Mouse (Mus musculus) hindbrain, embryonic 14.5 days (tissue): ENCODE results near the gene Dip2b. TPM values are rescaled to one million over a fixed set of nuclear protein-coding genes. Genes with fewer than 3 reads are reported as not detected.

Experiments used
- ATAC-seq: fragments of 200-750 bp; cut with Nextera tagmentation; 2 replicates; pipeline ENCODE4 v1.8.0; 2017; ENCODE audit warnings: moderate number of reproducible peaks, mild to moderate bottlenecking, moderate TSS enrichment, moderate library complexity; ENCODE audit not compliant: low FRiP score
- DNase-seq: peaks from one replicate; pipeline ENCODE4 v3.0.0-alpha.2; 2015; ENCODE audit warnings: low spot score
- H3K27ac ChIP-seq: fragments of 300-500 bp; sonication (generic); 2 replicates; pipeline ENCODE4 v1.5.1; 2014; ENCODE audit warnings: mild to moderate bottlenecking, moderate library complexity
- H3K27me3 ChIP-seq: fragments of 300-500 bp; sonication (generic); 2 replicates; pipeline ENCODE4 v1.6.1; 2014; ENCODE audit warnings: mild to moderate bottlenecking, low read length, mixed read lengths; ENCODE audit not compliant: control insufficient read depth, insufficient read depth
- H3K36me3 ChIP-seq: fragments of 300-500 bp; sonication (generic); replicated peaks from 2 replicates; pipeline ENCODE4 v1.6.1; 2014; ENCODE audit not compliant: control insufficient read depth, insufficient read depth
- H3K4me1 ChIP-seq: fragments of 300-500 bp; sonication (generic); replicated peaks from 2 replicates; pipeline ENCODE4 v1.6.1; 2014; ENCODE audit warnings: antibody characterized with exemption, low read length, mixed read lengths; ENCODE audit not compliant: control insufficient read depth, insufficient read depth
- H3K4me2 ChIP-seq: fragments of 300-500 bp; sonication (generic); replicated peaks from 2 replicates; pipeline ENCODE4 v1.6.1; 2014; ENCODE audit warnings: mild to moderate bottlenecking, moderate library complexity
- H3K4me3 ChIP-seq: fragments of 300-500 bp; sonication (generic); replicated peaks from 2 replicates; pipeline ENCODE4 v1.5.1; 2014; ENCODE audit warnings: mild to moderate bottlenecking, low read length
- H3K9ac ChIP-seq: fragments of 300-500 bp; sonication (generic); 2 replicates; pipeline ENCODE4 v1.6.1; 2014
- H3K9me3 ChIP-seq: fragments of 300-500 bp; sonication (generic); 2 replicates; pipeline ENCODE4 v1.6.1; 2016; ENCODE audit warnings: low read length; ENCODE audit not compliant: control insufficient read depth
- WGBS: fragments of 180-500 bp; shearing (Covaris S2); extraction: QIAGEN DNeasy Blood & Tissue Kit; methylation state at CpG from one replicate; pipeline ENCODE4 v1.1.7; 2014; 5-methylcytosine and 5-hydroxymethylcytosine counted together
- polyA plus RNA-seq: library from polyadenylated mRNA; unstranded; fragments of >200 nt; fragmentation: Nextera tagmentation; extraction: Ambion mirVana; gene quantifications from 2 replicates; pipeline ENCODE4 v1.2.1, GENCODE M21; 2014

The Dip2b gene
- polyA plus RNA-seq, 1 experiment from 2014 or later: 27.8 TPM

DNA sequence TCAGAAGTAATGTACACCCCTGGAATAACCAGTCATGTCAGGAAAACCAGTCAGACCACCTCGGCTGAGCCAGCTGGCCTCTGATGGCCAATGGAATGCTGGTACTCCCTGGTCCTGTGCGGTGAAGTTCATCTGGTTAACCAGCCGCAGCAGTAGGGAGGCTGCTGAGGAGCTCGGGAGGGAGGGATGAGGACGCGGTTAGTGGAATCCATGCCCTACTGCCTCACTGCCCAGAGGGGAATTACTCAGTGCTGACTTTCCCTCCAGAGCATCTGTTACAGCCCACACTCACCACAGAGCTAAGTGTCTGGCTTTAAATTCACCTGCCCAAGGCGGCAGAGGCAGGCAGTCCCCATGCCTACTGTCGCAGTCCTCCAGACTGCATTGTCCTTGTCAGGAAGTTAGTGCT lies 51.2 kb downstream of the Dip2b start:
- ATAC-seq: peak; percentile 27; the same call in 1 of the 2 replicates

DNA sequence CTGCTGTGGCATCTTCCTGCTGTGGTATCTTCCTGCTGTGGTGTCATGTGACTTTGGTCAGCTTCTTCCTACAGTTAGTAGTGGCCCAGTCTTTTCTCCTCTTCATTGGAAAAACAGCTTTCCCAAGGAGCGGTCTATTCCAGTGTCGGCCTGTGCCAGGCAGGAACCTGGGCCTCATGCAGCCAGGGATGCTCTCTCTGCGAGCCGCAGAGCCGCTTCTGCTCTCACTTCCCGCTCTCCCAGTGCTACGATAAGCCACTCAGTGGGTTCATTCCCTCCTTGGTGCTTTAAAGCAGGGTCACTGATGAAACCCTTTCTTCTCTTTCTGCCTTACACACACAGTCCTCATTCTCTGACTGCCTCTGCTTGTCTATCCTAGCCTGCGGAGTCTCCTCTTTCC lies 53.4 kb downstream of the Dip2b start:
- peaks cover 30% of the 10 kb centered on the region for H3K4me1 ChIP-seq
- ATAC-seq (no peak), DNase-seq (no peak)
- no peak overlapping the region for H3K4me2 ChIP-seq
- WGBS: 57% methylated on average over 8 of the region's 8 CpGs
- no peaks in the 10 kb centered on the region for H3K27me3 ChIP-seq
- no peaks in the 10 kb centered on the region for H3K9me3 ChIP-seq
- H3K36me3 ChIP-seq: no peaks in the 10 kb centered on the region
- H3K27ac ChIP-seq: peak overlapping the region; percentile 28; the same call in 1 of the 2 replicates
- H3K4me3 ChIP-seq: no peak overlapping the region
- no peak overlapping the region for H3K9ac ChIP-seq

More for the DNA sequence above, 51.2 kb downstream of the Dip2b start:
- Histone ChIP-seq H3K9me3 (no peaks in the 10 kb centered on the region), H3K27ac (peak overlapping the region; percentile 16; the same call in 1 of the 2 replicates), H3K27me3 (no peaks in the 10 kb centered on the region), H3K9ac (no peak overlapping the region), H3K36me3 (no peaks in the 10 kb centered on the region), H3K4me3 (no peak overlapping the region), H3K4me2 (no peak overlapping the region), H3K4me1 (peaks cover 30% of the 10 kb centered on the region)
- WGBS: 17% methylated on average over 8 of the region's 8 CpGs
- peak; percentile 48 for DNase-seq

DNA sequence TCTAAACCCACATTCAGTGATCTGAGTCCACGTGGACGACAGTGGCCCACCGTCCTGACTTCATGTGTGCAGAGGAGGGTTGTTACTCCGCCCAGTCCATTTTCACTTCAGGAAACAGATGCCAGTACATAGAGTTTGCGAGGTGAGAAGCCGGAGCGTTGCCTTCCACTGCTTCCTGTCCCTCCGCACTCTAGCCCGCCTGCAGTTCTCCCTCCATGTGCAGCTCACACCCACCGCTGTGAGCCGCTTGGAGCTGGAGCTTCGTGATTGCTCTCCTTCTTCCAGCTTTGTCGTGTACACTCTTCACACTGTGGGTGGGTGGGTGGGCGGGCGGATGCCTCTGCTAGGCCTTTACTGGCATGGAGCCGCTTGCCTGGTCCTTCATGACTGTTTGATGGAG lies 53.8 kb downstream of the Dip2b start:
- H3K27me3 ChIP-seq: no peaks in the 10 kb centered on the region
- 58% methylated on average over 16 of the region's 16 CpGs for WGBS
- no peak overlapping the region for H3K4me3 ChIP-seq
- no peak for ATAC-seq
- H3K4me1 ChIP-seq: peaks cover 30% of the 10 kb centered on the region
- H3K36me3 ChIP-seq: no peaks in the 10 kb centered on the region
- H3K9ac ChIP-seq: no peak overlapping the region
- DNase-seq: no peak
- no peak overlapping the region for H3K4me2 ChIP-seq
- H3K9me3 ChIP-seq: no peaks in the 10 kb centered on the region
- H3K27ac ChIP-seq: peak overlapping the region; percentile 28

DNA sequence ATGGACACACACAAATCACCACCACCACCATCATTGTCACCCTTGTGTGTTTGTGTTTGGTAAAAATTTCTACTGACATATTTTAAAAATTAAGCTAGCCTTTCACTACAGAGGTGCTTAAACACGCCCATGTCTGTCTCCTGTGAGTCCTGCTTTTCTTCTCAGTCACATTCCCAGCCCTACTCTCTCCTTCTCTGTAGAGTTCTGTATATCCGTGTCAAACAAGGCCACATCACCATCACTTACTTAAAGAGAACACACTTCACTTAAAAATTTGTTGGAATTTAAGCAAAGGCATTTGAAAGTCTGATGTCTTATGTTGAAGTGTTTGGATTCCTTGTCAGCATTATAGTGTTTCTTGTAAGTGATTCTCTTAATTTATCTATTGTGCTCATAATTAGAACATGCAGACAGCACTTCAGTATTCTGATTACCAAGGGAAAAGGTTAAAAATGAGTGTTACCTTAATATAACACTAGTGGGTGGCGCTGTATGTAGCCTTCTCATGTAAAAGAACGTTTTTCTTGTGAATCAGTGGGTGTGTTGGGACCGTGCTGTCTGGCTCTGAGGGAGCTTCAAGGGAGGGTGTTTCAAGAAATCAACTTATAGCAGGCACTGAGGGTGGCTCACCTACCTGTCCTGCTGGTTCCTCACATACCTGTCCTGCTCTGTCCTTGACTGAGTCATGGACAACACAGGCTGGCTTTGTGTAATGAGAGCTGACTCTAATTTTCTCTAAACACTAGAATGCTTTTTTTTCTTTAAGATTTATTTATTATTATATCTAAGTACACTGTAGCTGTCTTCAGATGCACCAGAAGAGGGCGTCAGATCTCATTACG lies 58.3 kb downstream of the Dip2b start:
- Histone ChIP-seq H3K4me1 (peaks cover 17% of the 10 kb centered on the region), H3K4me3 (no peak overlapping the region), H3K36me3 (no peaks in the 10 kb centered on the region), H3K4me2 (no peak overlapping the region), H3K9ac (no peak overlapping the region), H3K27me3 (no peaks in the 10 kb centered on the region), H3K27ac (no peak overlapping the region), H3K9me3 (no peaks in the 10 kb centered on the region)
- no peak for DNase-seq
- 93% methylated on average over 7 of the region's 7 CpGs for WGBS
- ATAC-seq: no peak

DNA sequence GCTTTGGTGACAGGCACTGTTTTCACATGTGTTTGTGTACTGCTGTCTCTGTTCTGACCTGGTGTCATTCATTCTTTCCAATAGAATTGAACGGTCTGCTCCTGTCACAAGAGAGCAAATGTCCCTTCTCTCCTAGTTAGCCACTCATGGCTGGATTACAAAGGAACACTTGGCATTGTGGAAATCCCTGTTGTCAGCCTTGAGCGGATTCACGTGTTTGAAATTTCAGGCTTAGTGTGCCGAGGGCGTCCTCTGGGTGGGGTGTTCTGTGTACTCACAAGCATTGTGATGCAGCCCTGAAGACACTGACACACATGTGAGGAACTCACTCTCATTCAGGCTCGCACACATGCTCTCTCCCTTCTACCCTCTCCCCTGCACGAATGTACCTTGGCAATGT lies 61.9 kb downstream of the Dip2b start:
- Histone ChIP-seq H3K4me2 (no peak overlapping the region), H3K27ac (no peak overlapping the region), H3K9me3 (no peaks in the 10 kb centered on the region), H3K4me1 (0 out of 2 replicates have a peak, but pooled peaks cover 7% of the 10 kb centered on the region), H3K27me3 (no peaks in the 10 kb centered on the region), H3K4me3 (no peak overlapping the region), H3K36me3 (no peaks in the 10 kb centered on the region), H3K9ac (no peak overlapping the region)
- ATAC-seq (no peak), DNase-seq (no peak)
- whole genome bisulfite sequencing: 47% methylated on average over 7 of the region's 7 CpGs

DNA sequence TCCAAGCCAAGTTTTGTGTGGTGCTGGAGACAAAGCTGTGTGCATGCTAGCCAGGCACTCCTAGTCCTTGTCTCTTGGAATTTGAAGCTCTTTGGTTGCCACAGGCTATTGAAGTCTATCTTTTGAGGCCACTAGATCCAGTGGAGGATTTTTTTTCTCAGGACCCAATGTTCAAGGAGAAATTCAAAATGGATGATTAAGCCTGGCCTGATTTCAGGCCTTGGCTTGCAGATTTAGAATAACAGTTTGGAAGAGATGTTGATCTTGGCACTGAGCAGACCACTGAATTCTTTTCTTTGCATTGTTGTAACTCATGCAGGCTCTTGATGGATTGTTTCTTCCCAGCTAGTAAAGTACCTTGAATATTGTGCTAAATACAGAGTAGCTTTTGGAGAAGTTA lies 62.7 kb downstream of the Dip2b start:
- ATAC-seq: no peak
- no peak overlapping the region for H3K4me2 ChIP-seq
- H3K4me1 ChIP-seq: 0 out of 2 replicates have a peak, but pooled peaks cover 7% of the 10 kb centered on the region
- no peaks in the 10 kb centered on the region for H3K36me3 ChIP-seq
- no peak for DNase-seq
- no peak overlapping the region for H3K27ac ChIP-seq
- no peaks in the 10 kb centered on the region for H3K27me3 ChIP-seq
- no peaks in the 10 kb centered on the region for H3K9me3 ChIP-seq
- no peak overlapping the region for H3K9ac ChIP-seq
- H3K4me3 ChIP-seq: no peak overlapping the region

DNA sequence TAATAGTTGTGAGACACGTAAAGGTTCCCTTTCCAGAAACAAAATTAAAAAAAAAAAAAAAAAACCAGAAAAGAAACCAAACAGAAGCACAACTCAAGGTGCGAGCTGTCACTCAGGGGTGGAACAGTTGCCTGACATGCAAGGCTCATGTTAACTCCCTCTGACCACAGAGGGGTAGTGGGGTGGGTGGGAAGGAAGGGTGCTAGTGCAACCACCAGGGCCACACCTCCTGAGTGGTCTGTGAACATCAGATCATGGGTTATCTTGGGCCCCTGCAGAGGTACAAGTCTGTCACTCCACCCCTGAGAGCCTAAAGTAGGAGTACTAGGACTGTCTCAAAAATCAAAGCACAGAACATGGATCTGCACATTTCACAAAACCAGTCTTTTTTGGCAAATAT lies 65.7 kb downstream of the Dip2b start:
- no peaks in the 10 kb centered on the region for H3K27me3 ChIP-seq
- H3K9me3 ChIP-seq: no peaks in the 10 kb centered on the region
- no peak for DNase-seq
- H3K4me1 ChIP-seq: 0 out of 2 replicates have a peak, but pooled peaks cover 7% of the 10 kb centered on the region
- no peak overlapping the region for H3K4me2 ChIP-seq
- no peak for ATAC-seq
- H3K4me3 ChIP-seq: no peak overlapping the region
- WGBS: 87% methylated on average over 2 of the region's 2 CpGs
- H3K36me3 ChIP-seq: no peaks in the 10 kb centered on the region
- H3K27ac ChIP-seq: no peak overlapping the region
- no peak overlapping the region for H3K9ac ChIP-seq

DNA sequence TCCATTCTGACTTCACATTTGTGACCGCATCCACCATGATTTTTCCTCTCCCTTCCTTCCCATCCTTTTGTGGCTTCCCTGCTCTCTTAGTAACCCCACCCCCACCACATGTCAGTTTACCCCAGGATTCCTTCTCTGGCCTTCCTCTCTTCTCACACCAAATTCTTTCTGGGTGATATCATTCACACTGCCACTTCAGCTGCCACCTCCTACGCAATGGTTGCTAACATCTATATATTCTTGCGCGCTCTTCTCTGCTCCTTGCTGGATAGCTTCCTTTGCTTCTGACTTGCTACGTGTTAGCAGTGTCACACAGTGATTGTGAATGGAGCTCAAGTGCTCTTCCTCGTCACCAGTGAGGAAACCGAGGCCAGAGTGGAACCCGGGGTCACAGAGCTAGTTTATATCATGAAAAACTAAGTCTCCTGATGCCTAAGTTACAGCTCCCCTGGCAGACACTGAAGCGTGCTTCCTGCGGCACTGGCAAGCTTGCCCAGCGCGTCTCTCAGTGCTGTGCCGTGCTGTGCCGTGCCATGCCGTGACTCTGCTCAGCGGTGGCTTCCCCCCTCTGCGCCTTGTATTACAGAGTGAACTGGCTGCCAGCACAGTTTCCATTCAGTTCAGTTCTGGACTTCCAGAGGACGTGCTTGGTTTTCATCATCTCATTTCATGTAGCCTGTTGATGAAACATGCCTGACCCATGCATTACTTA lies 69.8 kb downstream of the Dip2b start:
- WGBS: 90% methylated on average over 18 of the region's 18 CpGs
- no peak overlapping the region for H3K27ac ChIP-seq
- peaks cover 5% of the 10 kb centered on the region; the same call in 1 of the 2 replicates for H3K4me1 ChIP-seq
- H3K4me2 ChIP-seq: no peak overlapping the region
- H3K4me3 ChIP-seq: no peak overlapping the region
- no peaks in the 10 kb centered on the region for H3K9me3 ChIP-seq
- H3K9ac ChIP-seq: no peak overlapping the region
- no peak for ATAC-seq
- no peaks in the 10 kb centered on the region for H3K36me3 ChIP-seq
- H3K27me3 ChIP-seq: no peaks in the 10 kb centered on the region
- DNase-seq: no peak

DNA sequence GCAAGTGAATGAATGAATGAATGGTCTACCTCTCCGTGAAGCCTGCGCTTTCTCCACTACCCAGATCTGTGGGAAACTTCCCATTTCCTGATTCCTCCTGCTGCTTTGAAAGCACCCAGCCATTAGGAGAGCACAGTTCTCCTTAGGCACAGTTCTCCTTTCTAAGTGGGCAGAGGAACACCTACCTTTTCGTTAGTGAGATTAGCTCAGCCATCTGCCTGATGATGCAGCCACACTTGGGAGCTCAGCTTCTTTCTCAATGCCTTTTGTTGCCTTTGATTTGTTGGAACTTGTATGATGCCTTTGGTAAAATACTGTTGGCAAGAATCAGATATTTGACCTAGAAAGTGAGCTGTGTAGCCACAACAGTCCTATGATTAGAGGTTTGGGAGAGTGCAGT lies 71.5 kb downstream of the Dip2b start:
- Histone ChIP-seq H3K4me2 (no peak overlapping the region), H3K4me3 (no peak overlapping the region), H3K4me1 (peaks cover 10% of the 10 kb centered on the region; the same call in 1 of the 2 replicates), H3K9ac (no peak overlapping the region), H3K27ac (no peak overlapping the region), H3K36me3 (no peaks in the 10 kb centered on the region), H3K27me3 (no peaks in the 10 kb centered on the region), H3K9me3 (no peaks in the 10 kb centered on the region)
- ATAC-seq (no peak), DNase-seq (no peak)
- WGBS: 84% methylated on average over 3 of the region's 3 CpGs
